Mouse (Mus musculus): Measurements from ENCODE around the gene Mpig6b.

DNA sequence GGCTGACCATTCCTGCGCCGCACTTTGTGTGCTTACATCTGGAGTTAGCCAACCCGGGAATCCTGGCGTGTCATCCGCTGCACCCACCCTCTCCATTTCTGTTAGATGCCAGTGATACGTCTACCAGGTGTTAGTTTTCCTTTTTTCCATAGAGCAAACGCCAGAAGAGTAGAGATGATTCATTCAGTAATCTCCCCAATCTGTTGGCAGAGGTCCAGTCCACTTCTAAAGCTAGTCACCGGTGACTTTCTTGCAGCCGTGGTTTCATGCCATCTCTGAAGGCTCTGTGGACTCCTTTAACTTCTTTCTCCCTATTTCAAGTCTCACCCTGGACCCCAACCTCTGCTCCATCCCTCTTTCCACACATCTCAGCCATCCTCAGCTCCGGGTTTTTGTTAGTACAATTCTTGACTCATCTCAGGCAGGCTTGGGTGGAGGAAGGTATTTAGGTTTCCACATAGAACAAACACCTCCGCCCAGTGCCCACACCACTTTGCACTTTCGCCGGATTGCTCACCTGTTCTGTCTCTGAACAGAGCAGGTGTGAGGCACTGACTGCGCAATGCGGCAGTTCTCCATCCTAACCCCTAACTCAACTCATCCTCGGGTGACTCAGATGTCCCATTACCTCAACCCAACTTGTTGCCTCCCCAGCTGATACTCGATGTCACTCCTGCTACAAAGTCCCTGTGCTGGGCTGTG, 2.4 kb upstream of the Mpig6b start:
- TF ChIP-seq CTCF (IDR thresholded peaks at IDR 0.05): no peak
- TF ChIP-seq POLR2A (IDR thresholded peaks at IDR 0.05; ENCODE audit: insufficient read depth, low read depth, low read length): no peak

Data from heart, adult 2 months (tissue).